In genomic region chr4:132018547-132018946, GRCm38 (mm10) we compare ENCODE assay signal across 21 mouse cellular contexts. TPM values are rescaled to one million over a fixed set of nuclear protein-coding genes. Genes with fewer than 3 reads are reported as not detected.
DNase-seq lines count a peak whose midpoint lies in the region; ATAC-seq and TF ChIP-seq lines count a peak whose summit lies in the region.
"Had no signal": no experiment of that assay in that cellular context is flagged by ENCODE, and none has a peak within 500 bp of the region (broad histone marks: within the 10 kb centered on the region; RNA-seq: fewer than 3 reads in every experiment).

No protein-coding gene starts in this region.

- no peaks in the 10 kb centered on the region for H3K27me3 ChIP-seq in hindbrain, embryonic 10.5 days (ENCODE audit: insufficient read depth, poor library complexity, severe bottlenecking)
- H3K27me3 ChIP-seq in hindbrain, embryonic 16.5 days (replicated peaks; ENCODE audit: control insufficient read depth, insufficient read depth, low read length): no peaks in the 10 kb centered on the region
- H3K27me3 ChIP-seq in liver, embryonic 12.5 days (replicated peaks): no peaks in the 10 kb centered on the region
- no peaks in the 10 kb centered on the region for H3K27me3 ChIP-seq in liver, embryonic 11.5 days (replicated peaks; ENCODE audit: control insufficient read depth, insufficient read depth, low read length)
- no peaks in the 10 kb centered on the region for H3K27me3 ChIP-seq in ES-Bruce4 (ENCODE audit: control insufficient read depth, insufficient read depth, low read length, poor library complexity, severe bottlenecking)
- H3K27me3 ChIP-seq: limb, embryonic 13.5 days; Patski had no signal

- intact Hi-C loops in left cerebral cortex, postnatal 25 days (cut with DNase I): no loop called here

- no peak for DNase-seq in hindbrain, embryonic 10.5 days (ENCODE audit: low spot score)
- no peak for DNase-seq in liver, embryonic 11.5 days (ENCODE audit: low spot score)
- DNase-seq in ZHBTc4 (ENCODE audit: low read depth, low spot score): peak; percentile 78
- DNase-seq in left cerebral cortex, postnatal 25 days (ENCODE audit: low spot score in 2 of 2): no peak
- DNase-seq: adrenal gland, postnatal 10 days; cerebellum, adult 9-10 months; gastrocnemius, adult 2 months; kidney, adult 2 months; lung, postnatal 4 days; thymus, adult 18-20 months; thymus, postnatal 36 days had no signal

- TF ChIP-seq EP300 in ES-Bruce4 (IDR thresholded peaks at IDR 0.05; ENCODE audit: insufficient read depth, low read depth, low read length): no peak

- no peak overlapping the region; the same call in 1 of the 2 replicates for H3K9ac ChIP-seq in hindbrain, embryonic 16.5 days (ENCODE audit: low read depth, low read length)
- H3K9ac ChIP-seq in liver, embryonic 12.5 days: no peak overlapping the region
- no peak overlapping the region for H3K9ac ChIP-seq in liver, embryonic 11.5 days (ENCODE audit: low read depth, low read length)
- no peak overlapping the region for H3K9ac ChIP-seq in ES-Bruce4 (ENCODE audit: low read depth, poor library complexity, severe bottlenecking)
- H3K9ac ChIP-seq: forebrain, embryonic 13.5 days; limb, embryonic 13.5 days had no signal

- no peak overlapping the region for H3K4me2 ChIP-seq in hindbrain, embryonic 16.5 days (ENCODE audit: low read length)
- no peak overlapping the region for H3K4me2 ChIP-seq in liver, embryonic 12.5 days
- no peak overlapping the region for H3K4me2 ChIP-seq in liver, embryonic 11.5 days
- H3K4me2 ChIP-seq: forebrain, embryonic 13.5 days; limb, embryonic 13.5 days had no signal

- TF ChIP-seq CTCF in ES-Bruce4 (IDR thresholded peaks at IDR 0.05; ENCODE audit: low read depth, low read length): no peak

- no peak overlapping the region for H3K4me3 ChIP-seq in hindbrain, embryonic 10.5 days
- H3K4me3 ChIP-seq in hindbrain, embryonic 16.5 days (ENCODE audit: low read length): no peak overlapping the region
- H3K4me3 ChIP-seq in liver, embryonic 12.5 days: no peak overlapping the region
- no peak overlapping the region for H3K4me3 ChIP-seq in liver, embryonic 11.5 days (ENCODE audit: low read depth, low read length)
- H3K4me3 ChIP-seq in ES-Bruce4 (ENCODE audit: low read depth, low read length): no peak overlapping the region
- H3K4me3 ChIP-seq: forebrain, embryonic 13.5 days; gastrocnemius, adult 2 months; left cerebral cortex, adult 2 months; limb, embryonic 13.5 days had no signal

- 38% methylated on average over 4 of the region's 4 CpGs for WGBS in hindbrain, embryonic 10.5 days
- WGBS in hindbrain, embryonic 16.5 days: 24% methylated on average over 4 of the region's 4 CpGs
- 68% methylated on average over 4 of the region's 4 CpGs for WGBS in liver, embryonic 12.5 days (ENCODE audit: insufficient replicate concordance)
- 64% methylated on average over 4 of the region's 4 CpGs for WGBS in liver, embryonic 11.5 days

- no peak for ATAC-seq in hindbrain, embryonic 16.5 days
- ATAC-seq in liver, embryonic 12.5 days: no peak
- no peak for ATAC-seq in liver, embryonic 11.5 days (replicated peaks; ENCODE audit: low FRiP score)
- ATAC-seq: forebrain, embryonic 13.5 days; Patski had no signal

- H3K36me3 ChIP-seq in hindbrain, embryonic 10.5 days: peaks cover 20% of the 10 kb centered on the region; the same call in 1 of the 2 replicates
- no peaks in the 10 kb centered on the region for H3K36me3 ChIP-seq in hindbrain, embryonic 16.5 days (ENCODE audit: control insufficient read depth, insufficient read depth, low read length)
- peaks cover 43% of the 10 kb centered on the region for H3K36me3 ChIP-seq in liver, embryonic 12.5 days
- H3K36me3 ChIP-seq in liver, embryonic 11.5 days (ENCODE audit: control insufficient read depth, insufficient read depth, low read length): 0 out of 2 replicates have a peak, but pooled peaks cover 2% of the 10 kb centered on the region
- H3K36me3 ChIP-seq in ES-Bruce4 (ENCODE audit: control insufficient read depth, insufficient read depth, low read length, poor library complexity, severe bottlenecking): no peaks in the 10 kb centered on the region

- H3K9me3 ChIP-seq in hindbrain, embryonic 10.5 days: no peaks in the 10 kb centered on the region
- H3K9me3 ChIP-seq in hindbrain, embryonic 16.5 days (ENCODE audit: control insufficient read depth, low read length): no peaks in the 10 kb centered on the region
- H3K9me3 ChIP-seq in liver, embryonic 12.5 days (replicated peaks): no peaks in the 10 kb centered on the region
- no peaks in the 10 kb centered on the region for H3K9me3 ChIP-seq in liver, embryonic 11.5 days (ENCODE audit: control insufficient read depth, low read length)
- H3K9me3 ChIP-seq in ES-Bruce4 (replicated peaks; ENCODE audit: control insufficient read depth, insufficient read depth, low read length, poor library complexity, severe bottlenecking): no peaks in the 10 kb centered on the region
- H3K9me3 ChIP-seq: limb, embryonic 13.5 days had no signal

- peaks cover 12% of the 10 kb centered on the region for H3K4me1 ChIP-seq in hindbrain, embryonic 10.5 days (replicated peaks)
- H3K4me1 ChIP-seq in hindbrain, embryonic 16.5 days (ENCODE audit: control insufficient read depth, insufficient read depth, low read depth, low read length): no peaks in the 10 kb centered on the region
- peaks cover 66% of the 10 kb centered on the region for H3K4me1 ChIP-seq in liver, embryonic 12.5 days
- H3K4me1 ChIP-seq in liver, embryonic 11.5 days (replicated peaks; ENCODE audit: control insufficient read depth, insufficient read depth, low read length): peaks cover 12% of the 10 kb centered on the region
- H3K4me1 ChIP-seq in ES-Bruce4 (ENCODE audit: control insufficient read depth, insufficient read depth, low read length): peaks cover 3% of the 10 kb centered on the region
- H3K4me1 ChIP-seq: limb, embryonic 13.5 days had no signal

- H3K27ac ChIP-seq in hindbrain, embryonic 10.5 days: 0 out of 2 replicates have a peak overlapping the region, but pooled peaks have one; percentile 13
- no peak overlapping the region for H3K27ac ChIP-seq in hindbrain, embryonic 16.5 days (ENCODE audit: low read depth, low read length)
- peak overlapping the region; percentile 2; the same call in 1 of the 2 replicates for H3K27ac ChIP-seq in liver, embryonic 12.5 days
- no peak overlapping the region for H3K27ac ChIP-seq in liver, embryonic 11.5 days (ENCODE audit: low read depth, low read length)
- H3K27ac ChIP-seq in ES-Bruce4 (ENCODE audit: insufficient read depth, low read length): 0 out of 2 replicates have a peak overlapping the region, but pooled peaks have one; percentile 9
- H3K27ac ChIP-seq: forebrain, embryonic 13.5 days; gastrocnemius, adult 2 months; kidney, postnatal 0 days; left cerebral cortex, adult 2 months; limb, embryonic 13.5 days had no signal

- TF ChIP-seq POLR2A in ES-Bruce4 (IDR thresholded peaks at IDR 0.05; ENCODE audit: insufficient read depth, low read length): no peak

RNA-seq across cellular contexts. Expression of gene Gm10300, which starts 56.0 kb away (rescaled TPM):
- 0.14 TPM in 1 of 2 replicates, not detected in the other for polyA plus RNA-seq in hindbrain, embryonic 10.5 days (2016; fragmentation: Nextera tagmentation; extraction: Ambion mirVana)
- 0.09 TPM in 1 of 2 replicates, not detected in the other for polyA plus RNA-seq in hindbrain, embryonic 16.5 days (2015; fragmentation: Nextera tagmentation; extraction: Ambion mirVana)
- polyA plus RNA-seq in liver, embryonic 12.5 days (2016; fragmentation: Nextera tagmentation; extraction: Ambion mirVana): 0.42 and 0.45 TPM in 2 replicates
- 0.10 and 0.11 TPM in 2 replicates for polyA plus RNA-seq in liver, embryonic 11.5 days (2014; fragmentation: Nextera tagmentation; extraction: Ambion mirVana)
- not detected in 2 replicates for polyA plus RNA-seq in ES-Bruce4 (2011; ENCODE audit: insufficient read depth, insufficient read length, low read depth, missing spikeins)
- not detected for total RNA-seq in left cerebral cortex, postnatal 25 days (2021)
- total RNA-seq: layer of hippocampus, postnatal 10 days; left cerebral cortex, adult 2 months had no signal
- polyA plus RNA-seq: forebrain, embryonic 13.5 days; frontal cortex, adult 2 months; limb, embryonic 13.5 days had no signal

RNA-seq across cellular contexts. Expression of gene Epb41, which starts 56.6 kb away (rescaled TPM):
- 154 and 173 TPM in 2 replicates for polyA plus RNA-seq in hindbrain, embryonic 10.5 days (2016; fragmentation: Nextera tagmentation; extraction: Ambion mirVana)
- 43.1 and 60.9 TPM in 2 replicates for polyA plus RNA-seq in hindbrain, embryonic 16.5 days (2015; fragmentation: Nextera tagmentation; extraction: Ambion mirVana)
- 177 and 187 TPM in 2 replicates for polyA plus RNA-seq in liver, embryonic 12.5 days (2016; fragmentation: Nextera tagmentation; extraction: Ambion mirVana)
- 108 and 116 TPM in 2 replicates for polyA plus RNA-seq in liver, embryonic 11.5 days (2014; fragmentation: Nextera tagmentation; extraction: Ambion mirVana)
- polyA plus RNA-seq in ES-Bruce4 (2011; ENCODE audit: insufficient read depth, insufficient read length, low read depth, missing spikeins): 61.8 and 68.8 TPM in 2 replicates
- total RNA-seq in left cerebral cortex, postnatal 25 days (2021): 10 to 100 TPM; 32.5 to 42.7 TPM

Comparison
In these comparisons a context has a peak if more than half of its experiments do, and no peak if none do; other contexts are left out.
1. H3K27ac ChIP-seq: peak in hindbrain, embryonic 10.5 days (single experiment), liver, embryonic 12.5 days (single experiment) and ES-Bruce4 (single experiment); none in hindbrain, embryonic 16.5 days (single experiment) and liver, embryonic 11.5 days (single experiment).